Mouse (Mus musculus): Measurements from ENCODE around the gene Atp13a3. TPM values are rescaled to one million over a fixed set of nuclear protein-coding genes. Genes with fewer than 3 reads are reported as not detected.
"Not testable (repeated sequence)": the region's sequence is repeated elsewhere in the genome, so short reads cannot be mapped to it uniquely, and the experiment has no call there.

The Atp13a3 gene
- polyA plus RNA-seq, 1 experiment, result 8.9 TPM

DNA sequence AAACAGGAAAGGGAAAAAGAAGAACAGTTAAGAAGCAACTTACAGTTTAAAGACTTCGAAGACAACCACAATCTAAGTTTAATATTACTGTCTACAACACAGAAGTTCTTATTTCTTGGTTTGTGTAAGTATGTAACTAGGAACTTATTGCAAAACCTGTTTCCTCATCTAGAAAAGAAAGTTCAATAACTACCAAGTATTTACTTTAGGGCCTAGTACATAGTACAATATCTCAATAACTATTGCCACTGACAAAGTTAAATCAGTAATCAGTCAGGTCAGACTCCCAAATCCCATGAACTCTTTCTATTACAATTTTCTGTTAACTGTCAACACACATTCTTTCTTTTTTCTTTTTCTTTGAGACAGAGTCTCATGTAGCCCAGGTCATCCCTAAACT lies 20.2 kb downstream of the Atp13a3 start:
- H3K36me3 ChIP-seq (ENCODE audit: control insufficient read depth, insufficient read depth, low read length), result no peaks in the 10 kb centered on the region; the same call in 1 of the 2 replicates
- TF ChIP-seq CTCF (IDR thresholded peaks at IDR 0.05; ENCODE audit: control insufficient read depth, insufficient read depth, insufficient replicate concordance, low read depth, low read length) (no peak), POLR2A (IDR thresholded peaks at IDR 0.05; ENCODE audit: control insufficient read depth, low read depth, low read length) (no peak)
- H3K27me3 ChIP-seq (ENCODE audit: control insufficient read depth, insufficient read depth, low read length), result no peaks in the 10 kb centered on the region
- no peak overlapping the region for H3K4me3 ChIP-seq (ENCODE audit: control insufficient read depth, low read depth, low read length)
- no peak overlapping the region for H3K27ac ChIP-seq (ENCODE audit: control insufficient read depth, insufficient read depth, low read depth, low read length)
- H3K4me1 ChIP-seq (ENCODE audit: control insufficient read depth, insufficient read depth, low read length), result peaks cover 16% of the 10 kb centered on the region

DNA sequence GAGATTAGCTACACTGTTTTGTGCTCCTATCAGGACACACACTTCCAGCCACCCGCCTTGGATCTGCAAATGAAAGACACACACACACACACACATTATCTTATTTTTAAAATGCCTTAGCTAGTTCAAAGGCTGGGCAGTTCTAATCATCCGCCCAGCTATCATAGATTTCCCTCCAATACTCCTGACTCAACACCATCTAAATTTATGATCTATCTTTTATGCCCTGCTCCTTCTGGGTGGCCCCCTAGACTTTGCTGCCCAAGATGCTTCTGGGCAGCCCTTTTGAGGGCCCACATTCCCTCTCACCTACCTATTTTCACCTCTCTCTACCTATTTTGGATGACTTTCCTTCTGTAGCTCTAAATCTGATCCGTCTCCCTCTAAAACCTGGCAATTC lies 29.5 kb downstream of the Atp13a3 start:
- Histone ChIP-seq H3K4me1 (ENCODE audit: control insufficient read depth, insufficient read depth, low read length) (no peaks in the 10 kb centered on the region), H3K4me3 (ENCODE audit: control insufficient read depth, low read depth, low read length) (no peak overlapping the region), H3K27me3 (ENCODE audit: control insufficient read depth, insufficient read depth, low read length) (no peaks in the 10 kb centered on the region), H3K36me3 (ENCODE audit: control insufficient read depth, insufficient read depth, low read length) (no peaks in the 10 kb centered on the region), H3K27ac (ENCODE audit: control insufficient read depth, insufficient read depth, low read depth, low read length) (no peak overlapping the region)
- TF ChIP-seq POLR2A (IDR thresholded peaks at IDR 0.05; ENCODE audit: control insufficient read depth, low read depth, low read length), result no peak
- TF ChIP-seq CTCF (IDR thresholded peaks at IDR 0.05; ENCODE audit: control insufficient read depth, insufficient read depth, insufficient replicate concordance, low read depth, low read length), result no peak

DNA sequence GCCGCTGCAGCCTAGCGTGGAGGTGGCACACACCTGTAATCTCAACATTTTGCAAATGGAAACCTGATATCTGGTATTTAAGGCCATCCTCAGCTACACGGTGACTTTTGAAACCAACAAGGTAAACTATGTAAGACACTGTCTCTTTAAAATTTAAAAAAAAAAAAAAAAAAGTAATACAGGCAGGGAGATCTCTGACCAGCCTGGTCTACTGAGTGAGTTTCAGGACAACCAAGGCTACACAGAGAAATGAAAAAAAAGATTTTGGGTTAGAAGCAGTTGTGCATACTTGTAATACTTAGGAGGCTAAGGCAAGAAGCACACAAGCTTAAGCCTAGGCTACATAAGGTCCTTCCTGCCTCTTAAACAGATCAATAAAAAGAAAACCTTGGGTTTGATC lies 30.8 kb downstream of the Atp13a3 start:
- TF ChIP-seq POLR2A (IDR thresholded peaks at IDR 0.05; ENCODE audit: control insufficient read depth, low read depth, low read length) (no peak), CTCF (IDR thresholded peaks at IDR 0.05; ENCODE audit: control insufficient read depth, insufficient read depth, insufficient replicate concordance, low read depth, low read length) (no peak)
- Histone ChIP-seq H3K4me1 (ENCODE audit: control insufficient read depth, insufficient read depth, low read length) (no peaks in the 10 kb centered on the region), H3K27me3 (ENCODE audit: control insufficient read depth, insufficient read depth, low read length) (no peaks in the 10 kb centered on the region), H3K36me3 (ENCODE audit: control insufficient read depth, insufficient read depth, low read length) (no peaks in the 10 kb centered on the region), H3K27ac (ENCODE audit: control insufficient read depth, insufficient read depth, low read depth, low read length) (no peak overlapping the region), H3K4me3 (ENCODE audit: control insufficient read depth, low read depth, low read length) (no peak overlapping the region)

DNA sequence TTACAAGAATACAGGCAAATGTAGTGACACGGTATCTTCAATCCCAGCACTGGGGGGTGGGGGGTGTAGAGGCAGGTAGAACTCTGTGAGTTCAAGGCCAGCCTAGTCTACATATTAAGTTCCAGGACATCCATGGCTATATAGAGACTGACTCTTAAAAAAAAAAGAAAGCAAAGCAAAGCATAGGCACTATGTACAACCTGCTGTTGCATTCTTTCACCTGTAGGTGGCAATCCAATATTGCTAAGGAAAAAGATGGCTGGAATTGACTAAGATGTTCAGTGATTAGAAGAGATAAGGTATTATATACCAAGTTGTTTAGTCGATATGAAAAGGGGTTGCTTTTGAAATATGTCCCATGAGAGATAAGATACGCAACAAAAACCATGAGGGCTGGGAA lies 31.5 kb downstream of the Atp13a3 start:
- Histone ChIP-seq H3K4me1 (ENCODE audit: control insufficient read depth, insufficient read depth, low read length) (no peaks in the 10 kb centered on the region), H3K27me3 (ENCODE audit: control insufficient read depth, insufficient read depth, low read length) (no peaks in the 10 kb centered on the region), H3K36me3 (ENCODE audit: control insufficient read depth, insufficient read depth, low read length) (no peaks in the 10 kb centered on the region), H3K4me3 (ENCODE audit: control insufficient read depth, low read depth, low read length) (no peak overlapping the region), H3K27ac (ENCODE audit: control insufficient read depth, insufficient read depth, low read depth, low read length) (no peak overlapping the region)
- TF ChIP-seq POLR2A (IDR thresholded peaks at IDR 0.05; ENCODE audit: control insufficient read depth, low read depth, low read length) (no peak), CTCF (IDR thresholded peaks at IDR 0.05; ENCODE audit: control insufficient read depth, insufficient read depth, insufficient replicate concordance, low read depth, low read length) (no peak)

DNA sequence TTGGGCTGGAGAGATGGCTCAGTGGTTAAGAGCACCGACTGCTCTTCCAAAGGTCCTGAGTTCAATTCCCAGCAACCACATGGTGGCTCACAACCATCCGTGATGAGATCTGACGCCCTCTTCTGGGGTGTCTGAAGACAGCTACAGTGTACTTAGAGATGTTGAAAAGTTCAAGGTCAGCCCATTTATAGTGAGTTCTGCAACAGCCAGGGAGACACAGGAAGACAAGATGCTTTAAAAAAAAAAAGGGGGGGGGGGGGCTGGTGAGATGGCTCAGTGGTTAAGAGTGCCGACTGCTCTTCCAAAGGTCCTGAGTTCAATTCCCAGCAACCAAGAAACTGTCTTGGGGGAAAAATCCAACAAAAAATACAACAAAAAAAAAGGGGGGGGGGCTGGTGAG lies 32.5 kb downstream of the Atp13a3 start:
- not testable (repeated sequence) for H3K27me3 ChIP-seq (ENCODE audit: control insufficient read depth, insufficient read depth, low read length); H3K27ac ChIP-seq (ENCODE audit: control insufficient read depth, insufficient read depth, low read depth, low read length); H3K4me3 ChIP-seq (ENCODE audit: control insufficient read depth, low read depth, low read length); H3K4me1 ChIP-seq (ENCODE audit: control insufficient read depth, insufficient read depth, low read length); H3K36me3 ChIP-seq (ENCODE audit: control insufficient read depth, insufficient read depth, low read length)

DNA sequence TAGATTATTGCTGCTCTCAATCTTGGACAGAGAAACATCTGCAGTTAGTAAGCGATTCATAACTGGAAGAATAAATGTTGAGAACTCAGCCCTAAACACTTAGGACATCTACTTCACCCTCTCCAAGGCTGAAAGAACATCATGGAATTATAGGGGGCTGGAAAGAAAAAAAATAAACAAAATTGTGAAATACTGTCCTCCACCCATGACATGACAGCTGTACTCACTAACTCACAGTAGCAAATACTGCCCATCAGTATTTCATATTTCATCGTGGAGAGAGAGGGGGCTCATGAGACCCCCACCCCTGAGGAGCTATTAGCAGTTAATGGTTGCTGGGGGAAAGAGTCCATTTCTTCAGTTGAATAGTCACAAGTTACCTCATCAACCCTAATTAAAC lies 38.4 kb downstream of the Atp13a3 start:
- H3K36me3 ChIP-seq (ENCODE audit: control insufficient read depth, insufficient read depth, low read length), result no peaks in the 10 kb centered on the region; the same call in 1 of the 2 replicates
- no peaks in the 10 kb centered on the region for H3K4me1 ChIP-seq (ENCODE audit: control insufficient read depth, insufficient read depth, low read length)
- no peaks in the 10 kb centered on the region for H3K27me3 ChIP-seq (ENCODE audit: control insufficient read depth, insufficient read depth, low read length)
- no peak overlapping the region for H3K4me3 ChIP-seq (ENCODE audit: control insufficient read depth, low read depth, low read length)
- H3K27ac ChIP-seq (ENCODE audit: control insufficient read depth, insufficient read depth, low read depth, low read length), result no peak overlapping the region
- TF ChIP-seq POLR2A (IDR thresholded peaks at IDR 0.05; ENCODE audit: control insufficient read depth, low read depth, low read length) (no peak), CTCF (IDR thresholded peaks at IDR 0.05; ENCODE audit: control insufficient read depth, insufficient read depth, insufficient replicate concordance, low read depth, low read length) (no peak)

DNA sequence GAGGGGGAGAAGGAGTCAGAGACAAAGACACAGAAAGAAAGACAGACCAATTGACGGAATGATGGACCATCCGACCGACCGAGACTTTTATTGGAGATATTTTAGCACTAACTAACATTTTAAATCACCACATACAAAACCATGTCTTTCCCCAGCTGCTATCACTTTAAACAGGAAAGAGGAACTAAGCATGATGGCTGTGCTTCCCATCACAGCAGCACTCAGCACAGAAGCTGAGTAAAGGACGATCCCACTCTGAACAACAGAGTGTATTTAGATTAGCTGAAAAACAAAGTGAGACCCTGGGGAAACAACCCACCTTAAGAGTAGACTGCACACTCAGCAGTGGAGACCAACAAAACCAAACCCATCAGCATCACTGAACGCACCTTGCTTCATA lies 41.2 kb downstream of the Atp13a3 start:
- Histone ChIP-seq H3K36me3 (ENCODE audit: control insufficient read depth, insufficient read depth, low read length) (no peaks in the 10 kb centered on the region; the same call in 1 of the 2 replicates), H3K4me1 (ENCODE audit: control insufficient read depth, insufficient read depth, low read length) (no peaks in the 10 kb centered on the region), H3K27me3 (ENCODE audit: control insufficient read depth, insufficient read depth, low read length) (no peaks in the 10 kb centered on the region), H3K4me3 (ENCODE audit: control insufficient read depth, low read depth, low read length) (no peak overlapping the region), H3K27ac (ENCODE audit: control insufficient read depth, insufficient read depth, low read depth, low read length) (no peak overlapping the region)
- TF ChIP-seq POLR2A (IDR thresholded peaks at IDR 0.05; ENCODE audit: control insufficient read depth, low read depth, low read length) (no peak), CTCF (IDR thresholded peaks at IDR 0.05; ENCODE audit: control insufficient read depth, insufficient read depth, insufficient replicate concordance, low read depth, low read length) (no peak)

DNA sequence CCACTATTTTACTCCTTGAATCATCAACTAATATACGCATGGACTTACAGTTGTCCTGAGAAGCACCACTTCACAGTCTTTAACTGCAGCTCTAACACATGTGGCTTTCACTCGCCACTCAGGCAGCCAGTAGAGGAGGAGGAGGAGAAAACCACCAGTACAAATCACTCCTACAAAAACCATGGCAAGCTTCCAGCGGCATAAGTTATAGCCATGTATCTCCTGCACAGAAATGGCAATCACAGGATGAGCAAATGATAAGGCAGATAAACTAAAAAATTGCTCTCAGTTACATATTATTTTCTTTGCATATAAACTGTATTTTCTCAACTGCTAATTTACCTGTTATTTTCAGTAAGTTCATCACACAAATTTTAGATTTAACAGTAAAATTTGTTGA lies 43.2 kb downstream of the Atp13a3 start:
- no peak overlapping the region for H3K27ac ChIP-seq (ENCODE audit: control insufficient read depth, insufficient read depth, low read depth, low read length)
- TF ChIP-seq CTCF (IDR thresholded peaks at IDR 0.05; ENCODE audit: control insufficient read depth, insufficient read depth, insufficient replicate concordance, low read depth, low read length) (no peak), POLR2A (IDR thresholded peaks at IDR 0.05; ENCODE audit: control insufficient read depth, low read depth, low read length) (no peak)

DNA sequence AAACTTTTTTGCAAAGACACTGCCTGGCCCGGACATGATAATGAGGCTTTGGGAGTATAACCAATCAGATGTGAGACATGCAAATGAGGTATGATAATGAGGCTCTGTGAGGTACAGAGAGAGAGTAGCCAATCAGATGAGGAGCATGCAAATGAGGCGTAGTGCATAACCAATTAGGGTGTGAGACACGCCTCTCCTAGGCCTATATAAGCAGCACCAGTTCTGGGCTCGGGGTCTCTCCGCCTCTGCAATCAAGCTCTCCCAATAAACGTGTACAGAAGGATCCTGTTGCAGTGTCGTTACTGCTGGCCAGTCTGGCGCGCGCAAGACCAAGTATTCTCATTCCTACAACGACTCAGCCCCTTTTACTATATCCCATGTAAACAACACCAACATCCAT lies 52.3 kb downstream of the Atp13a3 start:
- not testable (repeated sequence) for H3K4me3 ChIP-seq (ENCODE audit: control insufficient read depth, low read depth, low read length); H3K27ac ChIP-seq (ENCODE audit: control insufficient read depth, insufficient read depth, low read depth, low read length); H3K36me3 ChIP-seq (ENCODE audit: control insufficient read depth, insufficient read depth, low read length); H3K4me1 ChIP-seq (ENCODE audit: control insufficient read depth, insufficient read depth, low read length); H3K27me3 ChIP-seq (ENCODE audit: control insufficient read depth, insufficient read depth, low read length)

More for the DNA sequence above, 43.2 kb downstream of the Atp13a3 start:
- H3K4me3 ChIP-seq (ENCODE audit: control insufficient read depth, low read depth, low read length), result no peak overlapping the region
- no peaks in the 10 kb centered on the region for H3K4me1 ChIP-seq (ENCODE audit: control insufficient read depth, insufficient read depth, low read length)
- H3K27me3 ChIP-seq (ENCODE audit: control insufficient read depth, insufficient read depth, low read length), result no peaks in the 10 kb centered on the region
- H3K36me3 ChIP-seq (ENCODE audit: control insufficient read depth, insufficient read depth, low read length), result no peaks in the 10 kb centered on the region; the same call in 1 of the 2 replicates
